Mouse (Mus musculus) adrenal gland, postnatal 36 days (tissue): Measurements from ENCODE around the gene Relt. TPM values are rescaled to one million over a fixed set of nuclear protein-coding genes. Genes with fewer than 3 reads are reported as not detected.

ENCODE experiments used
- microRNA-seq: library from miRNA; unstranded; fragments of <30 nt; microRNA quantifications from one replicate; pipeline ENCODE4 v1.2.0, GENCODE M21; 2021
- total RNA-seq, 2 experiments: library from RNA; stranded (reverse); gene quantifications; 2 replicates each; pipeline ENCODE4 v1.2.3; 2021

Relt gene
- total RNA-seq, 2 experiments from 2014 or later: 1.6 to 4.2 TPM

Small RNAs within 50 kb of the gene (microRNA-seq; reads per million reads assigned to microRNA genes)
- 256 reads per million, percentile 63 among the genes with 10 or more reads in this experiment for gene Mir3102

Other genes with a start within 250 kb of the Relt start
- gene Plekhb1, start 201.0 kb downstream of the Relt start, total RNA-seq: 1 to 10 TPM; 4.1 TPM
- gene Fam168a, start 156.8 kb downstream of the Relt start, total RNA-seq: 10 to 100 TPM; 52.2 to 60.2 TPM
- gene Arhgef17, start 68.7 kb upstream of the Relt start, total RNA-seq: 10 to 100 TPM; 63.3 to 69.0 TPM
- gene P2ry6, start 111.2 kb upstream of the Relt start, total RNA-seq: 1 to 10 TPM; 3.8 to 6.7 TPM
- gene P2ry2, start 149.4 kb upstream of the Relt start, total RNA-seq: 1 to 10 TPM; 1.7 to 2.2 TPM
- gene Fchsd2, start 229.4 kb upstream of the Relt start, total RNA-seq: 10 to 100 TPM; 21.2 to 23.2 TPM